14 mouse cellular contexts compared by ENCODE assay signal in the genomic region with DNA sequence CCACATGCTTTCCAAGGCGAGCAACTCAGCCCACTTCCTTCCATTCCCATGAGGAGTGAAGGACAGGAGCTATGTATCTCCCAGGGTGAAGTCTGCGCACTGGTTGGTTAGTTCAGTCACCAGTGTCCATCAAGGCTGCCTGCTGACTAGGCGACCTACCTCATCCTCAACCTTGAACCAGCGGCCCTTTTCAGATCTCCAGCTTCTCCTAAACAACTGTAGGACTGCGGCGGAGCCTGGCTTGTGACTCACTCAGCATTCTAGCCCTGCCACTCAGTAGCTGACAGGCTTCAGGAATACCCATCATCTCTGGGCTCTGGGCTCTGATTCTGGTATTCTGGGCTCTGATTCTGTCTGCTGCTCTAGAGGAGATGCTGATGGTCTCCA. TPM values are rescaled to one million over a fixed set of nuclear protein-coding genes. Genes with fewer than 3 reads are reported as not detected.
DNase-seq lines count a peak whose midpoint lies in the region; ATAC-seq and TF ChIP-seq lines count a peak whose summit lies in the region.
"Had no signal": no experiment of that assay in that cellular context is flagged by ENCODE, and none has a peak within 500 bp of the region (broad histone marks: within the 10 kb centered on the region; RNA-seq: fewer than 3 reads in every experiment).

No protein-coding gene starts in this region.

- H3K4me3 ChIP-seq in heart, embryonic 16.5 days (ENCODE audit: low read length), result no peak overlapping the region
- no peak overlapping the region for H3K4me3 ChIP-seq in heart, adult 2 months
- H3K4me3 ChIP-seq in megakaryocyte, embryonic 14.5 days (replicated peaks), result peak overlapping the region; percentile 67
- H3K4me3 ChIP-seq: kidney, embryonic 15.5 days; limb, embryonic 15.5 days; neural tube, embryonic 13.5 days had no signal

- H3K27ac ChIP-seq in heart, embryonic 16.5 days (ENCODE audit: low read length), result no peak overlapping the region
- no peak overlapping the region for H3K27ac ChIP-seq in heart, adult 2 months
- H3K27ac ChIP-seq: hindbrain, postnatal 0 days; kidney, embryonic 15.5 days; limb, embryonic 15.5 days; neural tube, embryonic 13.5 days had no signal

- no peak for ATAC-seq in heart, embryonic 16.5 days (replicated peaks; ENCODE audit: extremely low read depth, insufficient read depth, low FRiP score)
- ATAC-seq in megakaryocyte, adult 5-6 weeks (ENCODE audit: poor library complexity, severe bottlenecking), result no peak
- ATAC-seq: forebrain, embryonic 14.5 days; hindbrain, postnatal 0 days had no signal

- H3K36me3 ChIP-seq in heart, embryonic 16.5 days (ENCODE audit: control insufficient read depth, insufficient read depth), result peaks cover 13% of the 10 kb centered on the region
- no peaks in the 10 kb centered on the region for H3K36me3 ChIP-seq in heart, adult 2 months (ENCODE audit: control insufficient read depth, insufficient read depth, low read length)
- H3K36me3 ChIP-seq in megakaryocyte, embryonic 14.5 days (replicated peaks; ENCODE audit: low read length), result peaks cover 43% of the 10 kb centered on the region

- H3K27me3 ChIP-seq in heart, embryonic 16.5 days (ENCODE audit: control insufficient read depth, insufficient read depth, low read length), result no peaks in the 10 kb centered on the region
- H3K27me3 ChIP-seq in heart, adult 2 months (ENCODE audit: control insufficient read depth, insufficient read depth, low read length), result no peaks in the 10 kb centered on the region
- no peaks in the 10 kb centered on the region for H3K27me3 ChIP-seq in megakaryocyte, embryonic 14.5 days (replicated peaks)
- H3K27me3 ChIP-seq: kidney, embryonic 15.5 days; limb, embryonic 15.5 days; stomach, embryonic 15.5 days had no signal

- H3K4me2 ChIP-seq in heart, embryonic 16.5 days (ENCODE audit: low read depth, low read length), result no peak overlapping the region
- H3K4me2 ChIP-seq: kidney, embryonic 15.5 days; limb, embryonic 15.5 days; neural tube, embryonic 13.5 days had no signal

- no peaks in the 10 kb centered on the region for H3K79me2 ChIP-seq in heart, adult 2 months (replicated peaks; ENCODE audit: control insufficient read depth, insufficient read depth, low read length)

- DNase-seq in heart, adult 2 months, result no peak
- DNase-seq in adrenal gland, postnatal 25 days, result peak; percentile 35
- no peak for DNase-seq in T-cell, adult 2 months (ENCODE audit: low spot score)
- DNase-seq in urinary bladder, adult 18-20 months (ENCODE audit: low spot score in 2 of 2), result no peak
- DNase-seq: cerebellum, adult 2 months had no signal

- H3K9ac ChIP-seq in heart, embryonic 16.5 days (ENCODE audit: low read length), result 0 out of 2 replicates have a peak overlapping the region, but pooled peaks have one; percentile 6
- no peak overlapping the region for H3K9ac ChIP-seq in heart, adult 2 months (ENCODE audit: low read depth, low read length)
- H3K9ac ChIP-seq: kidney, embryonic 15.5 days; limb, embryonic 15.5 days; neural tube, embryonic 13.5 days; stomach, embryonic 15.5 days had no signal

- H3K4me1 ChIP-seq in heart, embryonic 16.5 days (ENCODE audit: control insufficient read depth, insufficient read depth, low read length), result peaks cover 32% of the 10 kb centered on the region
- peaks cover 3% of the 10 kb centered on the region; the same call in 1 of the 2 replicates for H3K4me1 ChIP-seq in heart, adult 2 months (ENCODE audit: control insufficient read depth, insufficient read depth, low read length)
- peaks cover 68% of the 10 kb centered on the region for H3K4me1 ChIP-seq in megakaryocyte, embryonic 14.5 days

- WGBS in heart, embryonic 16.5 days, result 77% methylated on average over 6 of the region's 6 CpGs
- WGBS in heart, adult 2 months, result 83% methylated on average over 6 of the region's 6 CpGs

- TF ChIP-seq POLR2A in heart, adult 2 months (IDR thresholded peaks at IDR 0.05; ENCODE audit: insufficient read depth, low read depth, low read length), result no peak

- H3K9me3 ChIP-seq in heart, embryonic 16.5 days (replicated peaks; ENCODE audit: control insufficient read depth, low read length), result no peaks in the 10 kb centered on the region
- no peaks in the 10 kb centered on the region for H3K9me3 ChIP-seq in megakaryocyte, embryonic 14.5 days
- H3K9me3 ChIP-seq: kidney, embryonic 15.5 days; limb, embryonic 15.5 days; neural tube, embryonic 13.5 days; stomach, embryonic 15.5 days had no signal

- no peak for TF ChIP-seq CTCF in heart, adult 2 months (IDR thresholded peaks at IDR 0.05)

- intact Hi-C loops in heart, adult 2 months (cut with DNase I), result loop anchor here (2.0 kb wide), 1 partner anchor 35 kb away; a partner anchor contains a TSS

- no peak for TF ChIP-seq EP300 in heart, adult 2 months (IDR thresholded peaks at IDR 0.05; ENCODE audit: insufficient read depth, low read depth, low read length)

RNA-seq across cellular contexts. Expression of a gene that starts 2.6 kb away (rescaled TPM):
- 33.4 and 37.2 TPM in 2 replicates for polyA plus RNA-seq in heart, embryonic 16.5 days (2015; fragmentation: Nextera tagmentation; extraction: Ambion mirVana)
- 10 to 100 TPM; 10.0 to 14.4 TPM for total RNA-seq in heart, adult 2 months (2021)
- polyA plus RNA-seq in heart, adult 2 months (2012; rRNA removed), result 9.9 and 13.1 TPM in 2 replicates
- polyA plus RNA-seq in megakaryocyte, embryonic 14.5 days (2012; ENCODE audit: insufficient read depth, low replicate concordance), result 15.5 and 38.7 TPM in 2 replicates
- total RNA-seq in megakaryocyte, adult 5-6 weeks (2015), result 1.1 and 1.7 TPM in 2 replicates
- total RNA-seq in megakaryocyte, adult 5-6 weeks (2017), result 2.9 and 6.2 TPM in 2 replicates
- total RNA-seq in adrenal gland, postnatal 25 days (2021), result 74.4 and 98.1 TPM in 2 replicates

RNA-seq across cellular contexts. Expression of a gene that starts 21.0 kb away (rescaled TPM):
- polyA plus RNA-seq in heart, embryonic 16.5 days (2015; fragmentation: Nextera tagmentation; extraction: Ambion mirVana), result 7.3 TPM in 2 replicates
- total RNA-seq in heart, adult 2 months (2021), result 10 to 100 TPM; 21.1 to 21.9 TPM
- 55.0 and 61.4 TPM in 2 replicates for polyA plus RNA-seq in heart, adult 2 months (2012; rRNA removed)
- polyA plus RNA-seq in megakaryocyte, embryonic 14.5 days (2012; ENCODE audit: insufficient read depth, low replicate concordance), result 3.6 and 10.8 TPM in 2 replicates
- total RNA-seq in megakaryocyte, adult 5-6 weeks (2015), result 5.7 and 6.7 TPM in 2 replicates
- 7.9 and 9.4 TPM in 2 replicates for total RNA-seq in megakaryocyte, adult 5-6 weeks (2017)
- 40.4 and 45.0 TPM in 2 replicates for total RNA-seq in adrenal gland, postnatal 25 days (2021)

RNA-seq across cellular contexts. Expression of a gene that starts 35.9 kb away (rescaled TPM):
- polyA plus RNA-seq in heart, embryonic 16.5 days (2015; fragmentation: Nextera tagmentation; extraction: Ambion mirVana), result 8.5 and 14.3 TPM in 2 replicates
- 10 to 100 TPM; 18.2 to 21.3 TPM for total RNA-seq in heart, adult 2 months (2021)
- polyA plus RNA-seq in heart, adult 2 months (2012; rRNA removed), result 15.1 and 21.4 TPM in 2 replicates
- polyA plus RNA-seq in megakaryocyte, embryonic 14.5 days (2012; ENCODE audit: insufficient read depth, low replicate concordance), result 8.3 and 14.6 TPM in 2 replicates
- 12.0 and 12.2 TPM in 2 replicates for total RNA-seq in megakaryocyte, adult 5-6 weeks (2015)
- 9.9 and 10.7 TPM in 2 replicates for total RNA-seq in megakaryocyte, adult 5-6 weeks (2017)
- total RNA-seq in adrenal gland, postnatal 25 days (2021), result 58.2 and 62.4 TPM in 2 replicates

RNA-seq across cellular contexts. Expression of a gene that starts 37.5 kb away (rescaled TPM):
- 22.8 and 25.1 TPM in 2 replicates for polyA plus RNA-seq in heart, embryonic 16.5 days (2015; fragmentation: Nextera tagmentation; extraction: Ambion mirVana)
- total RNA-seq in heart, adult 2 months (2021), result 10 to 100 TPM; 20.2 to 20.3 TPM
- 27.6 and 33.6 TPM in 2 replicates for polyA plus RNA-seq in heart, adult 2 months (2012; rRNA removed)
- polyA plus RNA-seq in megakaryocyte, embryonic 14.5 days (2012; ENCODE audit: insufficient read depth, low replicate concordance), result 6.6 and 12.2 TPM in 2 replicates
- 7.9 and 13.1 TPM in 2 replicates for total RNA-seq in megakaryocyte, adult 5-6 weeks (2015)
- 21.3 and 26.3 TPM in 2 replicates for total RNA-seq in megakaryocyte, adult 5-6 weeks (2017)
- total RNA-seq in adrenal gland, postnatal 25 days (2021), result 51.8 and 73.5 TPM in 2 replicates

RNA-seq across cellular contexts. Expression of a gene that starts 40.1 kb away (rescaled TPM):
- polyA plus RNA-seq in heart, embryonic 16.5 days (2015; fragmentation: Nextera tagmentation; extraction: Ambion mirVana), result 9.1 and 10.6 TPM in 2 replicates
- 1 to 10 TPM; 2.3 to 2.5 TPM for total RNA-seq in heart, adult 2 months (2021)
- 5.0 and 5.5 TPM in 2 replicates for polyA plus RNA-seq in heart, adult 2 months (2012; rRNA removed)
- 2.0 TPM in 1 of 2 replicates, not detected in the other for polyA plus RNA-seq in megakaryocyte, embryonic 14.5 days (2012; ENCODE audit: insufficient read depth, low replicate concordance)
- total RNA-seq in megakaryocyte, adult 5-6 weeks (2015), result 0.36 TPM in 1 of 2 replicates, not detected in the other
- 0.07 TPM in 1 of 2 replicates, not detected in the other for total RNA-seq in megakaryocyte, adult 5-6 weeks (2017)
- total RNA-seq in adrenal gland, postnatal 25 days (2021), result 6.6 and 10.1 TPM in 2 replicates
